Mouse (Mus musculus) cerebellum, postnatal 4 days (tissue): ENCODE measurements around the gene Bglap.
"Not testable (repeated sequence)": the region's sequence is repeated elsewhere in the genome, so short reads cannot be mapped to it uniquely, and the experiment has no call there.

Experiments
- DNase-seq, 2 experiments: peaks; one replicate each; pipeline ENCODE4 v3.0.0; 2022; ENCODE audit warnings: low spot score in 2 of 2, mixed read lengths in 1 of 2

Bglap gene

GRCm38 (mm10) chr3:88395288-88395687, 11.0 kb upstream of the Bglap start:
- DNase-seq = no peak

GRCm38 (mm10) chr3:88393776-88394375, 9.6 kb upstream of the Bglap start:
- DNase-seq = no peak

GRCm38 (mm10) chr3:88382383-88382782, 1.9 kb downstream of the Bglap start:
- DNase-seq = not testable (repeated sequence)

GRCm38 (mm10) chr3:88381389-88382315, 2.6 kb downstream of the Bglap start:
- DNase-seq = not testable (repeated sequence)

GRCm38 (mm10) chr3:88378599-88378998, 5.7 kb downstream of the Bglap start, which contains the start of gene Bglap2:
Gene Bglap2 (minus strand): TSS chr3:88378699.
- DNase-seq = not testable (repeated sequence)

GRCm38 (mm10) chr3:88376644-88377043, 7.6 kb downstream of the Bglap start:
- not testable (repeated sequence) for DNase-seq

- not testable (repeated sequence) for DNase-seq
Observed at GRCm38 (mm10) chr3:88375750-88376626, 8.3 kb downstream of the Bglap start.

- not testable (repeated sequence) for DNase-seq
Observed at GRCm38 (mm10) chr3:88372643-88373042, 11.6 kb downstream of the Bglap start, which contains the start of gene Bglap3. Gene Bglap3 (minus strand): TSS chr3:88372743.

GRCm38 (mm10) chr3:88368511-88368910, 15.8 kb downstream of the Bglap start:
- not testable (repeated sequence) for DNase-seq

GRCm38 (mm10) chr3:88367517-88367916, 16.7 kb downstream of the Bglap start:
- DNase-seq = not testable (repeated sequence)

GRCm38 (mm10) chr3:88366830-88367428, 17.3 kb downstream of the Bglap start:
- DNase-seq = not testable (repeated sequence)

GRCm38 (mm10) chr3:88365705-88366361, 18.4 kb downstream of the Bglap start:
- no peak for DNase-seq

- peak in 1 of 2 experiments; percentile 50 for DNase-seq
Observed at GRCm38 (mm10) chr3:88364337-88364736, 19.9 kb downstream of the Bglap start, which contains the start of gene Paqr6. Gene Paqr6 (plus strand): TSS chr3:88364584.

GRCm38 (mm10) chr3:88363700-88364099, 20.6 kb downstream of the Bglap start:
- DNase-seq = no peak

- no peak for DNase-seq
Observed at GRCm38 (mm10) chr3:88361612-88362313, 22.5 kb downstream of the Bglap start.

- DNase-seq = no peak
Observed at GRCm38 (mm10) chr3:88361096-88361495, 23.2 kb downstream of the Bglap start.

- no peak for DNase-seq
Observed at GRCm38 (mm10) chr3:88359989-88360388, 24.3 kb downstream of the Bglap start.

- DNase-seq = no peak
Observed at GRCm38 (mm10) chr3:88359584-88359983, 24.7 kb downstream of the Bglap start.

GRCm38 (mm10) chr3:88354396-88355165, 29.7 kb downstream of the Bglap start:
- no peak for DNase-seq
